Mouse (Mus musculus) intestine, embryonic 14.5 days (tissue): ENCODE results near the gene Ceacam20. TPM values are rescaled to one million over a fixed set of nuclear protein-coding genes. Genes with fewer than 3 reads are reported as not detected.

Source experiments
- ATAC-seq: fragments of 200-750 bp; cut with Nextera tagmentation; replicated peaks from 2 replicates; pipeline ENCODE4 v1.8.0; 2017; ENCODE audit warnings: low read depth, moderate number of reproducible peaks, moderate TSS enrichment, moderate library complexity; ENCODE audit not compliant: low FRiP score, low TSS enrichment
- DNase-seq: peaks from one replicate; pipeline ENCODE4 v3.0.0-alpha.2; 2018; ENCODE audit warnings: low spot score
- H3K27ac ChIP-seq: fragments of 300-500 bp; sonication (generic); 2 replicates; pipeline ENCODE4 v1.5.1; 2014; ENCODE audit warnings: low read depth, mild to moderate bottlenecking, control low read depth
- H3K27me3 ChIP-seq: fragments of 300-500 bp; sonication (generic); replicated peaks from 2 replicates; pipeline ENCODE4 v1.6.1; 2014; ENCODE audit warnings: low read length, control low read depth; ENCODE audit not compliant: control insufficient read depth, insufficient read depth
- H3K36me3 ChIP-seq: fragments of 300-500 bp; sonication (generic); 2 replicates; pipeline ENCODE4 v1.6.1; 2014; ENCODE audit warnings: low read length, control low read depth; ENCODE audit not compliant: control insufficient read depth, insufficient read depth
- H3K4me1 ChIP-seq: fragments of 300-500 bp; sonication (generic); replicated peaks from 2 replicates; pipeline ENCODE4 v1.6.1; 2014; ENCODE audit warnings: low read length, control low read depth, mixed read lengths; ENCODE audit not compliant: control insufficient read depth, insufficient read depth
- H3K4me2 ChIP-seq: fragments of 300-500 bp; sonication (generic); 2 replicates; pipeline ENCODE4 v1.6.1; 2014; ENCODE audit warnings: low read length
- H3K4me3 ChIP-seq: fragments of 300-500 bp; sonication (generic); 2 replicates; pipeline ENCODE4 v1.5.1; 2014; ENCODE audit warnings: low read depth, low read length, control low read depth, mixed read lengths
- H3K9ac ChIP-seq: fragments of 300-500 bp; sonication (generic); 2 replicates; pipeline ENCODE4 v1.6.1; 2014; ENCODE audit warnings: mild to moderate bottlenecking, low read length
- H3K9me3 ChIP-seq: fragments of 300-500 bp; sonication (generic); 2 replicates; pipeline ENCODE4 v1.6.1; 2016; ENCODE audit warnings: low read length, control low read depth; ENCODE audit not compliant: control insufficient read depth
- WGBS: fragments of 180-500 bp; shearing (Covaris S2); extraction: QIAGEN DNeasy Blood & Tissue Kit; methylation state at CpG from one replicate; pipeline ENCODE4 v1.1.7; 2014; 5-methylcytosine and 5-hydroxymethylcytosine counted together
- polyA plus RNA-seq: library from polyadenylated mRNA; unstranded; fragments of >200 nt; fragmentation: Nextera tagmentation; extraction: Ambion mirVana; gene quantifications from 2 replicates; pipeline ENCODE4 v1.2.1, GENCODE M21; 2014

The Ceacam20 gene
- polyA plus RNA-seq, 1 experiment from 2014 or later: 0.05 TPM

- H3K4me2 ChIP-seq: no peak overlapping the region
- DNase-seq: no peak
- no peaks in the 10 kb centered on the region for H3K9me3 ChIP-seq
- no peak overlapping the region for H3K4me3 ChIP-seq
- ATAC-seq: no peak
- 88% methylated on average over 8 of the region's 8 CpGs for WGBS
- no peaks in the 10 kb centered on the region for H3K27me3 ChIP-seq
- no peaks in the 10 kb centered on the region for H3K4me1 ChIP-seq
- H3K9ac ChIP-seq: no peak overlapping the region
- H3K36me3 ChIP-seq: no peaks in the 10 kb centered on the region
- no peak overlapping the region for H3K27ac ChIP-seq
Observed at GRCm38 (mm10) chr7:19944709-19945108, 20.5 kb upstream of the Ceacam20 start.

DNA sequence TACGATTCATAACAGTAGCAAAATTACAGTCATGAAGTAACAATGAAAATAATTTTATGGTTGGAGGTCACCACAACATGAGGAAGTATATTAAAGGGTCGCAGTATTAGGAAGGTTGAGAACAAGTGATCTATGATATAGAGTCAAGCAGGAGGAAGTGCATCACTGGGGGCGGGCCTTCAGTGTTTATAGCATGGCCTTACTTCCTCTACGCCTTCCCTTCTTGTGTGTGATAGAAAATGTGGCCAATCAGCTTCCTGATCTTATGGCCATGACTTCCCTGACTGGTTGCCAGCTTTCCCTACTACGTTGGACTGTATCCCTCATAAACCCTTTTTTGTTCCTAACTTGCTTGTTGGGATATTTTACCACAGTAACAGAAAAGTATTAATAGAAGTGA lies 20.0 kb upstream of the Ceacam20 start:
- Histone ChIP-seq H3K4me3 (no peak overlapping the region), H3K9me3 (no peaks in the 10 kb centered on the region), H3K27me3 (no peaks in the 10 kb centered on the region), H3K9ac (no peak overlapping the region), H3K4me2 (no peak overlapping the region), H3K27ac (no peak overlapping the region), H3K36me3 (no peaks in the 10 kb centered on the region), H3K4me1 (no peaks in the 10 kb centered on the region)
- no peak for ATAC-seq
- 94% methylated on average over 5 of the region's 5 CpGs for whole genome bisulfite sequencing
- no peak for DNase-seq

- Histone ChIP-seq H3K27me3 (no peaks in the 10 kb centered on the region), H3K4me1 (no peaks in the 10 kb centered on the region), H3K9ac (no peak overlapping the region), H3K9me3 (no peaks in the 10 kb centered on the region), H3K36me3 (no peaks in the 10 kb centered on the region), H3K4me2 (no peak overlapping the region), H3K27ac (no peak overlapping the region), H3K4me3 (no peak overlapping the region)
- WGBS: 73% methylated on average over 13 of the region's 13 CpGs
- DNase-seq (no peak), ATAC-seq (no peak)
Observed at GRCm38 (mm10) chr7:19945821-19946515, 19.2 kb upstream of the Ceacam20 start.

DNA sequence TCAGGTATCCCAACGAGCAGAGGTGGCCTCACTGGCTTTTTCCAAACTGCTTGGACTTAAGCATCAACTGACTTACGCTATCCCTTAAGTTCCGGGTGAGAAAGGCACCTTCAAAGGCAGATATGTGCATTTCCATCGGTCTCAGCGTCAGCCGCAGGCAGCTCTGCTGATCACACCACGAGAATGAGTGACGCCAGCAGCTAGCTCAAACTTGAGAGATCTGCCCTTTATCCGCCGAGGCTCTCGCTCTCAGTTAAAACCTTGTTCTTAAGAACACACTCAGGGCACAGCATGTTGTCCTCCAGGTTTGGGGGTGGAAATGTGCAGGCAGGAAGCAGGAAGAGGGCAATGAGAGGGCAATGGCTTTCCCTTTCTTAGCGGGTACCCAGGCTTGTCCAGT lies 16.3 kb upstream of the Ceacam20 start:
- no peak for DNase-seq
- ATAC-seq: no peak
- no peak overlapping the region for H3K4me3 ChIP-seq
- H3K9ac ChIP-seq: no peak overlapping the region
- no peak overlapping the region for H3K27ac ChIP-seq
- peaks cover 9% of the 10 kb centered on the region; the same call in 1 of the 2 replicates for H3K4me1 ChIP-seq
- no peaks in the 10 kb centered on the region for H3K27me3 ChIP-seq
- 78% methylated on average over 12 of the region's 12 CpGs for WGBS
- H3K9me3 ChIP-seq: no peaks in the 10 kb centered on the region
- H3K36me3 ChIP-seq: no peaks in the 10 kb centered on the region
- no peak overlapping the region for H3K4me2 ChIP-seq

GRCm38 (mm10) chr7:19949996-19950395 lies 15.2 kb upstream of the Ceacam20 start:
- WGBS: 53% methylated on average over 10 of the region's 10 CpGs
- Histone ChIP-seq H3K4me1 (peaks cover 9% of the 10 kb centered on the region; the same call in 1 of the 2 replicates), H3K9me3 (no peaks in the 10 kb centered on the region), H3K4me2 (no peak overlapping the region), H3K4me3 (no peak overlapping the region), H3K36me3 (no peaks in the 10 kb centered on the region), H3K9ac (no peak overlapping the region), H3K27ac (no peak overlapping the region), H3K27me3 (no peaks in the 10 kb centered on the region)
- no peak for DNase-seq
- ATAC-seq: no peak

DNA sequence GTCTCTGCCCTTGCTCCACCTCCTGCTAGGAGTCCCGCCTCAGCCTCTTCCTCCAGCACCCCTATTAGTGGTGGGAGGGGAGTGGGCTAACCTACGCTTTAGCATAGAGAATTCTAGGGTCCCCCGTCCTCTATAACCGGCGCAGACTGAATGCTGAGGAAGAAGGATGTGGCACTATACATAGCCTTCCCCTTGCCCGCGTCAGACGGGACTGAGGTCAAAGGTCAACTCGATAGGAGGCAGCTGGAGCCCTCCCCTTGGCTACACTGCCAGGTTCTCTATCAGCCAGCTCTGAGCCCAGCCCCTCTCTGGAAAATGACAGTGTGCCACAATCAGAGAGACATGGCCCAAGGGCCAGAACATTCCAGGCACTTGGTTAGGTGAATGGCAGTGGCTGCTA lies 14.6 kb upstream of the Ceacam20 start, which contains the start of gene Igsf23:
TSS of gene Igsf23 (minus strand) at position 168 of the 400 bp plus-strand sequence.
- DNase-seq: no peak
- no peak within 1 kb of the TSS for H3K27ac ChIP-seq

DNA sequence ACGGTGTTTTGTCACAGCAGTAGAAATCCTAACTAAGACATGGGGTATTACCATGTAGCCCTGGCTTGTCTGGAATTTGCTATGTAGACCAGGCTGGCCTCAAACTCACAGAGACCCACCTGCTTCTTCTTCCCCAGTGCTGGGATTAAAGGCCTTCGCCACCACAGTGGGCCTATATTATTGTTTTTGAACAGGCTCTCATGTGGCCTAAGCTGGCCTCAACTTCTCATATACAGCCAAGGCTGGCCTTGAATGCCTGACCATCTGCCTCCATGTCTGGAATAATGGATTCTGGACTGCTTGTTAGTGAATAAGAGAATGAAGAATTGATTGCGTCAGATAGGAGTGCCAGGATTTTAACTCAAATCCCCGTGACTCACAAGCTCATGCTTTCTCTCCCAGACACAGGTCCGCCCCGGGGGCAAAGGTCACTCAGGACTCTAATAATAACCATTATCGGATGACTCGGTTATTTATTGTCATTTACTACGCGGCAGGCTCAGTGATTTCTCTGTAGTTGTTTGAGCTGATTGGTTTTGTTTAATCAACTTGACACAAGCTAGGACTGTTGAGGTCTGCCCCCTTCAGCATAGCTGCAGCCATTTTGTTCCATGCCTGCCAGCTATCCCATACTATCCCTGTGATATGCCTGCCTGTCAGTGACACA lies 12.8 kb upstream of the Ceacam20 start:
- DNase-seq (no peak), ATAC-seq (peak; percentile 69)
- Histone ChIP-seq H3K4me1 (peaks cover 9% of the 10 kb centered on the region; the same call in 1 of the 2 replicates), H3K9ac (no peak overlapping the region), H3K4me2 (no peak overlapping the region), H3K9me3 (no peaks in the 10 kb centered on the region), H3K4me3 (no peak overlapping the region), H3K27ac (no peak overlapping the region), H3K27me3 (no peaks in the 10 kb centered on the region), H3K36me3 (no peaks in the 10 kb centered on the region)
- WGBS: 54% methylated on average over 10 of the region's 10 CpGs

More for the DNA sequence above, 14.6 kb upstream of the Ceacam20 start, which contains the start of gene Igsf23:
- 44% methylated on average over 9 of the region's 9 CpGs for WGBS
- no peaks in the 10 kb centered on the region for H3K27me3 ChIP-seq
- ATAC-seq: peak; percentile 52
- peaks cover 9% of the 10 kb centered on the region; the same call in 1 of the 2 replicates for H3K4me1 ChIP-seq
- no peak within 1 kb of the TSS for H3K4me3 ChIP-seq
- no peaks in the 10 kb centered on the region for H3K9me3 ChIP-seq
- H3K4me2 ChIP-seq: no peak within 1 kb of the TSS
- no peak within 1 kb of the TSS for H3K9ac ChIP-seq
- H3K36me3 ChIP-seq: no peaks in the 10 kb centered on the region

DNA sequence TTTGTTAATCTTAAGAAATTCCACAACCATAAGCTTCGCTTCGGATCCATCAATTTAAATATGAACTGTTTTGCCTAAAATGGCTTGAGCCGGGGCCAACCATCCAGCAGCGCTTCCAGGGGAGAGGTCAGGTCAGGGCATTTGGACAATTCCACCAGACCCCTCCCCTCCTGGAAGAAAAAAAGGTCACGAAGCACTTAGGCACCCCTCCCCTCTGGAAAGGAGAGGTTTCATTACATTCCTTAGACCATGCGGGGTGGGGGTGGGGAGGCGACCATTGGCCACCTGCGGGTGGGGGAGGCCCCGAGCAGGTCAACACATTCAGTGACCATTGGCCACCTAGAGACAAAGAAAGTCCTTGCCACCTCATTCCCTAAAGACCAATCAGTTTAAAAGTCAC lies 12.2 kb upstream of the Ceacam20 start:
- H3K27me3 ChIP-seq: no peaks in the 10 kb centered on the region
- no peaks in the 10 kb centered on the region for H3K9me3 ChIP-seq
- no peak overlapping the region for H3K27ac ChIP-seq
- WGBS: 35% methylated on average over 9 of the region's 9 CpGs
- H3K36me3 ChIP-seq: no peaks in the 10 kb centered on the region
- H3K4me1 ChIP-seq: peaks cover 9% of the 10 kb centered on the region; the same call in 1 of the 2 replicates
- no peak overlapping the region for H3K4me3 ChIP-seq
- no peak; the same call in 1 of the 2 replicates for ATAC-seq
- no peak for DNase-seq
- H3K9ac ChIP-seq: no peak overlapping the region
- H3K4me2 ChIP-seq: peak overlapping the region; percentile 18; the same call in 1 of the 2 replicates
